Mouse (Mus musculus): ENCODE measurements around the gene Etfb.
A peak's percentile ranks its signal among the peaks of the same experiment; 100 is the strongest.

- TF ChIP-seq POLR2A (IDR thresholded peaks at IDR 0.05; ENCODE audit: low read depth, low read length) (no peak), CTCF (IDR thresholded peaks at IDR 0.05; ENCODE audit: extremely low read depth, insufficient read depth, insufficient read length, insufficient replicate concordance) (0 out of 2 replicates have a peak, but pooled peaks have one; percentile 3)
These were observed 31.8 kb downstream of the Etfb start for GRCm38 (mm10) chr7:43475706-43476105.

Measured in spleen, adult 2 months (tissue).